Mouse (Mus musculus) C2C12 (cell line): Measurements from ENCODE around the gene Gopc.

Source experiments
- CTCF ChIP-seq: IDR thresholded peaks from one replicate; pipeline ENCODE4 v1.5.1; 2011; ENCODE audit not compliant: control insufficient read depth, insufficient read depth, insufficient read length
- FOSL1 ChIP-seq: IDR thresholded peaks from one replicate; pipeline ENCODE4 v1.8.0; 2011; ENCODE audit warnings: mild to moderate bottlenecking, low read length; ENCODE audit not compliant: poor library complexity, insufficient read depth, severe bottlenecking
- MAX ChIP-seq: IDR thresholded peaks from one replicate; pipeline ENCODE4 v1.6.1; 2011; ENCODE audit warnings: mild to moderate bottlenecking, control low read depth
- MYOD1 ChIP-seq: IDR thresholded peaks from one replicate; pipeline ENCODE4 v1.6.1; 2011; ENCODE audit warnings: low read depth; ENCODE audit not compliant: control insufficient read depth, insufficient read length
- MYOG ChIP-seq: IDR thresholded peaks from one replicate; pipeline ENCODE4 v1.6.1; 2011; ENCODE audit not compliant: control insufficient read depth, insufficient read length; ENCODE audit errors: extremely low read depth
- USF1 ChIP-seq: IDR thresholded peaks from one replicate; pipeline ENCODE4 v1.6.1; 2011; ENCODE audit warnings: low read depth, mild to moderate bottlenecking, control low read depth, moderate library complexity

DNA sequence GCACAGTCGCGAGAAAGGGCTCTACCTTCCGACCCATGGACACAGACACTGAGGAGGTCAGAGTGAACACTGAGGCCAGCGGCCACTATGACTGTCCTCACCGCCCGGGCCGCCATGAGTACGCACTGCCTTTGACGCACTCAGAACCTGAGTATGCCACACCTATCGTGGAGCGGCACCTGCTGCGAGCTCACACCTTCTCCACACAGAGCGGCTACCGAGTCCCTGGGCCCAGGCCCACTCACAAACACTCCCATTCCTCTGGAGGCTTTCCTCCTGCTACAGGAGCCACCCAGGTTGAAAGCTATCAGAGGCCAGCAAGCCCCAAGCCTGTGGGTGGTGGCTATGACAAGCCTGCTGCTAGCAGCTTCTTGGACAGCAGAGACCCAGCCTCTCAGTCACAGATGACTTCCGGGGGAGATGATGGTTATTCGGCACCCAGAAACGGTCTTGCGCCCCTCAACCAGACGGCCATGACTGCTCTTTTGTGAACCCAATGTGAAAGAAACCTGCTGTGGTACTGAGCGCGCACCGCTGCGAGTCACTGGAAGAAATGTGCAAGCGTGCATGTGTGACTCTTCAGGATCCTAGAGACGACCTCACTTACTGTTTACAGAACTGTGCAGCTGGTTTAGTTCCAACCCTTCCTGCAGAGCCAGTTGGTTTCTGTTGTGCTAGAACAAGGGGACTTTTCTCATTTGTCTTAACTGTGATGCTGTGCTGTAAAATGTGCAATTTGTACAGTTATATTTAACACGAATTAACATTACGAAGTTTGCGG lies 62.2 kb downstream of the Gopc start:
- no peak for TF ChIP-seq CTCF
- TF ChIP-seq MAX, result no peak
- TF ChIP-seq FOSL1, result no peak
- TF ChIP-seq MYOD1, result no peak
- TF ChIP-seq USF1, result no peak
- TF ChIP-seq MYOG, result no peak
